Mouse (Mus musculus) embryonic facial prominence, embryonic 10.5 days (tissue): ENCODE measurements around the gene Orc3. TPM values are rescaled to one million over a fixed set of nuclear protein-coding genes. Genes with fewer than 3 reads are reported as not detected.

Source experiments
- DNase-seq: peaks from one replicate; pipeline ENCODE4 v3.0.0-alpha.2; 2017; ENCODE audit warnings: low spot score
- H3K27ac ChIP-seq: fragments of 300-500 bp; sonication (generic); replicated peaks from 2 replicates; pipeline ENCODE4 v1.5.1; 2016; ENCODE audit warnings: mild to moderate bottlenecking
- H3K27me3 ChIP-seq: fragments of 300-500 bp; sonication (generic); replicated peaks from 2 replicates; pipeline ENCODE4 v1.6.1; 2016; ENCODE audit warnings: low read depth, mild to moderate bottlenecking; ENCODE audit not compliant: poor library complexity, severe bottlenecking
- H3K36me3 ChIP-seq: fragments of 300-500 bp; sonication (generic); replicated peaks from 2 replicates; pipeline ENCODE4 v1.6.1; 2016; ENCODE audit warnings: mild to moderate bottlenecking, moderate library complexity
- H3K4me1 ChIP-seq: fragments of 300-500 bp; sonication (generic); 2 replicates; pipeline ENCODE4 v1.6.1; 2016
- H3K4me3 ChIP-seq: fragments of 300-500 bp; sonication (generic); 2 replicates; pipeline ENCODE4 v1.5.1; 2016; ENCODE audit warnings: mild to moderate bottlenecking, moderate library complexity
- H3K9me3 ChIP-seq: fragments of 300-500 bp; sonication (generic); 2 replicates; pipeline ENCODE4 v1.6.1; 2016; ENCODE audit warnings: mild to moderate bottlenecking
- WGBS: fragments of 180-500 bp; shearing (Covaris S2); methylation state at CpG from one replicate; pipeline ENCODE4 v1.1.7; 2016; 5-methylcytosine and 5-hydroxymethylcytosine counted together
- polyA plus RNA-seq: library from polyadenylated mRNA; unstranded; fragments of >200 nt; fragmentation: Nextera tagmentation; extraction: Ambion mirVana; gene quantifications from 2 replicates; pipeline ENCODE4 v1.2.1, GENCODE M21; 2016

Gene Orc3
- polyA plus RNA-seq, 1 experiment from 2014 or later, result 96.6 TPM

DNA sequence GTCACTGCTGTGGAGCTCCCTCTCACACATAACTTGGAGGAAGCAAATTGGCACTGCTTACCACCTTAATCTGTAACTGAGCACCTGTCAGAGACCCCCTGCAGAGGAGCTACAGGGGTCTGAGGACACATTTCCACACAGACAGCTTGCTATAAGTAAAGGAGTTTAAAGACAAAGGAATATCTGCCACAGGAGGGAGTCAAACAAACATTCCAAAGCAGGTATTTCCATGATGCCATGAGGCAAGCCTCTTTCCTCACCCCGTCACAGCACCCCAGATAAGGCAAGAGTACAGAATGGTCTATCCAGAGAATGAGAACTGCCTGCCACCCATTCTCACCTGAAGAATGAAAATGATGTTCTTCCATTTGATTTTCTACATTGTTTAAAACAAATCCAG is 35.5 kb downstream of the Orc3 start:
- no peaks in the 10 kb centered on the region for H3K4me1 ChIP-seq
- no peak overlapping the region for H3K27ac ChIP-seq
- H3K36me3 ChIP-seq, result peaks cover 98% of the 10 kb centered on the region
- H3K9me3 ChIP-seq, result no peaks in the 10 kb centered on the region
- no peak for DNase-seq
- H3K27me3 ChIP-seq, result no peaks in the 10 kb centered on the region
- WGBS, result 88% methylated on average over 1 of the region's 1 CpGs
- H3K4me3 ChIP-seq, result no peak overlapping the region

DNA sequence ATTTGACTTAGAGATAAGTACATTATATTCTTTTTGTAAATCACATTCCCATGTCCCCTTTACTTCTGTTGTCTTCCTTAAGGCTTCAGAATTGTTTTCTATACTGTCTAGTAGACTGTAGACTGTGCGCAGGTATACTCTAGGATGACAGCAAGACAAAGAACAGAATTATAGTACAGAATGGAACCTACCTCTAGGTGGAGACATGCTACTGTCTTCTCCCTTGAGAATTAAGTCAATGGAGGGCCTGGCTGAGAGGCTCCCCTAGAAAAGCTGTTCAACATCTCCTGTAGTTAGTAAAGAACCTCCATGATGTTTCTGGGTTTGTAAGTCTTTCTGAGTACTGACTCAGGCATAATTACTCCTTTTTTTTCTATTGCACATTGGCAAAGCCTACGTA is 37.7 kb downstream of the Orc3 start:
- no peak overlapping the region for H3K27ac ChIP-seq
- DNase-seq, result no peak
- no peak overlapping the region for H3K4me3 ChIP-seq
- H3K9me3 ChIP-seq, result no peaks in the 10 kb centered on the region
- peaks cover 98% of the 10 kb centered on the region for H3K36me3 ChIP-seq
- no peaks in the 10 kb centered on the region for H3K4me1 ChIP-seq
- no peaks in the 10 kb centered on the region for H3K27me3 ChIP-seq
- WGBS, result 95% methylated on average over 2 of the region's 2 CpGs

DNA sequence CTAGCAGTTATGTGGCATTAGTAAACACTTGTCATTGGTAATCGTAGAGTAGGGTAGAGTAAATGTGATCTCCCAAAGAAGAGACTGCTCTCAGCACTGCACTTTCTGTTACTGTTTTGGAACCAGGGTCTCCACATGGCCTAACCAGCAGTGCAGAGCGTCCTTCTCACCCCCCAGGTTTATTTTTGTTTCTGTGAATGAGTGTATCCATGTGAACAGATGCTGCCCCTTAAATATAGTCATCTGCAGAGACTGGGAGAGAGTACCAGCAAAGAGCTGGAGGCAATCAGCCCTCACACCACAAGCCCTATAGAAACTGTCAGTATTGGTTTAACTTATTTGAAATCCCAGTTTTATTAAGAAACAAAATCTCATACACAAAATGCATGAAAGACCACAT is 41.9 kb downstream of the Orc3 start:
- no peak overlapping the region for H3K27ac ChIP-seq
- peaks cover 99% of the 10 kb centered on the region for H3K36me3 ChIP-seq
- H3K4me1 ChIP-seq, result no peaks in the 10 kb centered on the region
- 84% methylated on average over 2 of the region's 2 CpGs for WGBS
- no peak overlapping the region for H3K4me3 ChIP-seq
- no peaks in the 10 kb centered on the region for H3K9me3 ChIP-seq
- DNase-seq, result no peak
- H3K27me3 ChIP-seq, result no peaks in the 10 kb centered on the region

DNA sequence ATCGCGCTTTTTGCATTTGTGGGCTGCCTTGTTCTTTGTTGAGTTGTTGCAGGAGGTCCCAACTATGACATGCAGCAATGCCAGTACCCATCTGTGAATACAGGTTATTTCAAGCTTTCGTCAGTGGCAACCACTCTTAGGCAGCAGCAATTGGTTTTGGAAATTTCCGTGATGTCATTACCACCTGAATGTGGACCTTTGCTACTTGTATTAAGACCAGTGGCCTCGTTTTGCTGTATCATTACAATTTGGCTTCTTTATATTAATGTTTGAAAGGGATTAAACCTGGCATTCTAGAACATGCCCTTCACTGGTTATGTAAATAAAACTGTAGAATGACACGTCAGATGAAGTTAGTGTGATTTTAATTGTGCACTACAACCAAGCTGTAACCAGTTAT is 48.5 kb downstream of the Orc3 start:
- WGBS, result 92% methylated on average over 6 of the region's 6 CpGs
- no peak for DNase-seq
- no peaks in the 10 kb centered on the region for H3K27me3 ChIP-seq
- no peak overlapping the region for H3K4me3 ChIP-seq
- H3K27ac ChIP-seq, result no peak overlapping the region
- H3K4me1 ChIP-seq, result no peaks in the 10 kb centered on the region
- H3K9me3 ChIP-seq, result no peaks in the 10 kb centered on the region
- H3K36me3 ChIP-seq, result peaks cover 91% of the 10 kb centered on the region

DNA sequence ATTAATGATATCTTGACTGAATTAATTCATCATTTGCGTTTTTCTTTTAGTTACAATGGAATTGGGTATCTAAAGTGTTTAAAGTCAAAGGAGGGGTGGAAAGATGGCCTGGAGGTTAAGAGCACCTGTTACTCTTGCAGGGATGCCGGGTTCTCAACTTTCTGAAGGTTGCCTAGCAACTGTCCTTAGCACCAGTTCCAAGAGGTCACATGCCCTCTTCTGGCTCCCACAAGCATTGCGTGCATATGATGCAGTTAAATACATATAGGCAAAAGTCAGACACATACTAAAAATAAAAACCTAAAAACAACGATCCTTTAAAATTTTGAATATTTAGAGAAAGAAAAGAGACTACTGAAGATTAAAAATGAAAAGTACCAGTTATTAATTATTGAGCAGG is 53.8 kb downstream of the Orc3 start:
- WGBS, result 60% methylated on average over 4 of the region's 4 CpGs

DNA sequence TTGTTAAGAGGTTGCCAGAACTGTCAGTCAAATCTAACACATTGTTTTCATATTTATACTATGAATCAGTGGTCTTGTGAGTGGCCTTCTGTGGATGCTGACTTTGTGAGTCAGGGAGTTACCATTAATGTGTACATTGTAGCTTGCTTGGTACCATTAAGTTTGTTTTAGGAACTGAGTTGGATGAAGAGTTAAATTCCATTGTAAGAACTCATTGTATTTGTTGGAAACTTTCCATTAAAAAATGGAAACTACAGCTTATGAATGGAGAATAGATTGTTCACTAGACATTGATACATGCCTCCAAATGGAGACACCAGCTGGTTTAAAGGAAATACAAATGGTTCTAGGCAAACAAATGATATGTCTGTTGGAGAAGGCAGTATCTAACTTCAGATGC is 58.6 kb downstream of the Orc3 start:
- H3K9me3 ChIP-seq, result no peaks in the 10 kb centered on the region
- no peak for DNase-seq
- H3K4me1 ChIP-seq, result peaks cover 29% of the 10 kb centered on the region
- no peak overlapping the region for H3K4me3 ChIP-seq
- peaks cover 12% of the 10 kb centered on the region for H3K36me3 ChIP-seq
- H3K27ac ChIP-seq, result no peak overlapping the region
- H3K27me3 ChIP-seq, result no peaks in the 10 kb centered on the region

More for the DNA sequence above, 53.8 kb downstream of the Orc3 start:
- 0 out of 2 replicates have a peak, but pooled peaks cover 3% of the 10 kb centered on the region for H3K4me1 ChIP-seq
- no peaks in the 10 kb centered on the region for H3K9me3 ChIP-seq
- H3K27me3 ChIP-seq, result no peaks in the 10 kb centered on the region
- H3K27ac ChIP-seq, result no peak overlapping the region
- no peak overlapping the region for H3K4me3 ChIP-seq
- H3K36me3 ChIP-seq, result peaks cover 38% of the 10 kb centered on the region
- DNase-seq, result peak; percentile 59

DNA sequence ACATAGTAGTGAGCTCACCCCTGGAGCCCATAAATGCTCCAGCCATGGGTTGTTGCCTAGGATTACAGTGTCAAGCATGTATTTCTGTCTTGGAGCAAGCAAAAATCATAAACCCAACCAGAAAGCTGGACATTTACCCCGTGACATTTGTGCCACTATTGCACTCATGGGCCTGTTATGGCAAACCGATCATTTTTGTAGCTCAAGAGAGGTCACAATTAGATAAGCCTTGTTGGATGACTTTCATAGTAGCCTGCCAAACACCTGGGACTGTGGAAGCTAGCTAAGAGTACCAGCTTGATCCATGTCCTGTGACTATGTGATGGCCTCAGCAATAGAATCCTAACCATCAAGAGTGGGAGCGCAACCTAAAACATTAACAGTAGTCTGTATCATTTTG is 59.1 kb downstream of the Orc3 start:
- WGBS, result 95% methylated on average over 3 of the region's 3 CpGs
- no peaks in the 10 kb centered on the region for H3K27me3 ChIP-seq
- no peak overlapping the region for H3K4me3 ChIP-seq
- peaks cover 12% of the 10 kb centered on the region for H3K36me3 ChIP-seq
- no peak overlapping the region for H3K27ac ChIP-seq
- H3K9me3 ChIP-seq, result no peaks in the 10 kb centered on the region
- no peak for DNase-seq
- peaks cover 29% of the 10 kb centered on the region for H3K4me1 ChIP-seq

DNA sequence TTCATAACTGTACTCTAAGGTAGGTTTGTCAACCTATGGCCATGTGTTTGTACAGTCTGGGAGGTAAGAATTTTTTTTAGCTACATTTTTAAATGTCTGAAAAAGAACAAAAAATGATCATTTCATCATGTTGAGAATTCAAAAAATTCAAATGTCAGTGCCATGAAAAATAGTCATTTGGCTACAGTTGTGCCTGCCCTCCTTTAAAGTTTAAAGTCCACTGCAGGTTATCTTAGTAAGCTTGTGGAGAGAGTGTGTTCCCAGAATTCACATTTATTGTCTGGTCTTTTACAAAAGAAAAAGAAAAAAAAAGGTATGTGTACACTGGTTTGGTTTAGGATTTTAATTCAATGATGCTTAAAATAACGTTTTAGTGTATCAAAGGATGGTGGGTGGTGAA is 60.1 kb downstream of the Orc3 start:
- no peaks in the 10 kb centered on the region for H3K27me3 ChIP-seq
- WGBS, result 56% methylated on average over 1 of the region's 1 CpGs
- no peak overlapping the region for H3K27ac ChIP-seq
- no peaks in the 10 kb centered on the region for H3K9me3 ChIP-seq
- no peak for DNase-seq
- H3K36me3 ChIP-seq, result peaks cover 12% of the 10 kb centered on the region
- H3K4me3 ChIP-seq, result no peak overlapping the region
- H3K4me1 ChIP-seq, result peaks cover 32% of the 10 kb centered on the region

DNA sequence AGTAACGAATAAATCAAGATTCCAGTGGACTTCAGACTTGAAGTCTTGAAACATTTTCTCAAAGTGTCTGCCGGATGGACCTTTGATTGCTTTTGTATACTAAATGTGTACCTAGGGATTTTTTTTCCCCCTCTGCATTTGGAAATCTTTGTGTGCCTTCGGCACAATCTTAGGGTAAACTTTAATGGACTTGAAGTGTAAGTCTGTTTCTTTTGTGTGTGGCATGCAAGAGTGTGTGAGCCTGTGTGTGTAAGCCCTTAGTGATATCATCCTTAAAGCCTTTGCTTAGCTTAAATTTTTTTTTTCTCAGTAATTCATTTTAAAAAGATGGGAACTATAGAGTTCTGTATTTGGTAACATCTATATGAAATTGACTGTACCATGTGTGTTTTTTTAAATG is 62.8 kb downstream of the Orc3 start:
- Histone ChIP-seq H3K27me3 (no peaks in the 10 kb centered on the region), H3K9me3 (no peaks in the 10 kb centered on the region), H3K27ac (0 out of 2 replicates have a peak overlapping the region, but pooled peaks have one; percentile 98), H3K4me1 (peaks cover 33% of the 10 kb centered on the region), H3K36me3 (peaks cover 12% of the 10 kb centered on the region), H3K4me3 (peak overlapping the region; percentile 83)
- 31% methylated on average over 3 of the region's 3 CpGs for WGBS
- DNase-seq, result no peak

DNA sequence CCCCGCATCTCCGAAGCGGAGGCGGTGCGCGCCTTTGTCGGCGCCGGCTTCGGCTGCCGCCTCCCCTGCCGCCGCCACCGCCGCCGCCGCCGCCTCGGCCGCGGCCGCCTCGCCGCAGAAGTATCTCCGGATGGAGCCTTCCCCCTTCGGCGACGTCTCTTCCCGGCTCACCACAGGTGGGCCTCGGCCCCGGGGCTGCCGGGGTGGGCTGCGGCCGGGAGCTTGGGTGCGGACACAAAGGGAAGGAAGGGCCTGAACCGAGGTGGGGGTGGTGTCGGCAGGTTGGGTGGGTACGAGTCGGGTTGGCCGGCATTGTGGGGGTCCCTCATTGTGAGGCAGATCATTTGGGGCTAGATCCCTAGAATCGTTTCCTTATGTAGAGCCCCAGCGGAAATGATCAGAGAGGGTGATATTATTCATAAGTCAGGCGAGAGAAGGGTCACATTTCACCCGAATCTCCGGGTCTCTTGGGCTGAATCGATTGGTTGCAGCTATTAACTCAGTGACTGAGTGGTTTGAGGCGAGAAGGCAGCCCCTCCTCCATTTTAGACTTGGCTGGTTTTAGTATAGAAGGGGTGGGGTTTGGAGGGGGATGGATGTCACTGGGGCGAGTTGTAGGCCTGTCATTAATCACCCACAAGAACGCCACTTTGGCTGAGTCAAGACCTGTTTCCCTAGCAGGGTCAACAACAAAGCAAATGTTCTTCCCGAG is 63.5 kb downstream of the Orc3 start:
- H3K9me3 ChIP-seq, result no peaks in the 10 kb centered on the region
- under 1% methylated on average over 50 of the region's 50 CpGs for WGBS
- peaks cover 12% of the 10 kb centered on the region for H3K36me3 ChIP-seq
- peaks cover 31% of the 10 kb centered on the region for H3K4me1 ChIP-seq
- peak; percentile 79 for DNase-seq
- H3K4me3 ChIP-seq, result peak overlapping the region; percentile 83
- no peaks in the 10 kb centered on the region for H3K27me3 ChIP-seq
- peak overlapping the region; percentile 98 for H3K27ac ChIP-seq

DNA sequence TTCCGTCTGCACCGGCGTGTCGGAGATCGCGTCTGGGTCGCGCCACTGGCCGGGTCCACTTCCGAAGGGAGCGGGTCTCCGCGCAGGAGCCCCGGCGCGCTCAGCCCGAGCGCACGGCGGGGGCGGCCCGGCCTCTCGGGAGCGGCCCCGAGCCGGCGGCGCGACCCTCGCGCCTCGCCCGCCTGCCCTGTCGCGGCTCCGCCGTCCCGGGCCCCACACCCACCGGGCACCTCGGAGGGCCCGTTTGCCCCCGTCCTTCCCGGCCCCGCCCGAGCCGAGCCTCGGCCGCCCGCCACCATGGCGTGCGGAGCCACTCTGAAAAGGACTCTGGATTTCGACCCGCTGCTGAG is 64.0 kb downstream of the Orc3 start, which contains the start of gene Akirin2:
Gene Akirin2, plus strand, starts transcription at position 190 of the 350 bp plus-strand sequence.
- H3K27me3 ChIP-seq, result no peaks in the 10 kb centered on the region
- peaks cover 9% of the 10 kb centered on the region for H3K36me3 ChIP-seq
- peak within 1 kb of the TSS; percentile 98 for H3K27ac ChIP-seq
- peak within 1 kb of the TSS; percentile 83 for H3K4me3 ChIP-seq
- WGBS, result under 1% methylated on average over 53 of the region's 53 CpGs
- no peak for DNase-seq
- no peaks in the 10 kb centered on the region for H3K9me3 ChIP-seq
- peaks cover 28% of the 10 kb centered on the region for H3K4me1 ChIP-seq

DNA sequence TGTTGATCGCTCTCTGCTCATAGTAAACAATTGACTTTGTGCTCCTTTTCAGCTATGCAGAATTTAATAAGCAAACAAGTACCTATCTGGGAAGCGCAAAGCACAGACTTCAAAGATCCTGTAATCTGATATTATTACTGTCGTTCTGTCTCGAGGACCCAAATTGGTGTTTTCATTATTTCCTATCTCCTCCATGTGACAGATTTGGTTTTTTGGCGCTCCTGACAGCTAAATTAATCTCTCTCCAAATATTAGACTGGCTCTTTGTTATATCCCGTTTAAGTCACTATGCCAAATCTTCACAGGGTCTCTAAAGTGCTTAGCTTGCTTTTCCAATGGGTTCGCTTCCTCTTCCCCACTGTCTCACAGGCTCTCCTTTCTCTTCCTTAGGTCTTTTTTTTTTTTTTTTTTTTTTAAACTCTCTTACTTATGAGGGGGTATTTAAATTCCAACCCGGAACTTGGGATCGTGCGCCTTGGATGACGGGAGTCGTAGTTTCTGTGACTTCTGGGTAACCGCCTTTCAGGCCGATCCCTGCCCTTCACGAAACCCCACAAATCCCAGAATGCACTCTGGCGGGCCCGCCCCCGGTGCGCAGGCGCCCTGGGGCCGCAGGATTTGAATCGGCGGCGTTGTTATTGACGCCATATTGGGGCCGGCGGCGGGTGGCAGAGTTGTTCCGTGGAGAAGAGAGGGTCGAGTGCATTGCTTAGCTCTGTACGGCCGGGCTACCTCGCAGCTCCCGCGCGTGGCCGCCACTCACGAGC is 64.6 kb downstream of the Orc3 start:
- Histone ChIP-seq H3K27me3 (no peaks in the 10 kb centered on the region), H3K4me1 (peaks cover 24% of the 10 kb centered on the region), H3K27ac (peak overlapping the region; percentile 98), H3K36me3 (peaks cover 4% of the 10 kb centered on the region), H3K4me3 (peak overlapping the region; percentile 83), H3K9me3 (no peaks in the 10 kb centered on the region)
- 3% methylated on average over 38 of the region's 38 CpGs for WGBS
- DNase-seq, result peak; percentile 97

DNA sequence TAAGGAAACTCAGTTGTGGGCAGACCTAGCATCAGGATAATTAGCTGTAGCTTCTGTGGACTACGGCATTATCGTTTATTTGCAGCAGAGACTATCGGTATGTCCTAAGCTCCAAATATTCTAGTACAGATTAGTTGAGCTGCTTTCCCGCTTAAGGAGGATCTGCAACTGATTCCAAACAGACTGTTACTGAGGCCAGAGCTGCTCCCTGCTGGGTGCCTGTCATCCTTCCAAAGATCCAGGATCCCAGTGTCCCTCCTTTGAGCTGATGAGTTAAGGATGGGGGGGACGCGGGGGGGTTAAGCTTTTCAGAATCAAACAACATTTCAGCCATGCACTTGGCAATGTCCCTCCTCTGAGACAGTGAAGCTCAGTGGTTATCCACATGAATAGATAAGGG is 84.8 kb downstream of the Orc3 start:
- no peak for DNase-seq
- H3K36me3 ChIP-seq, result no peaks in the 10 kb centered on the region
- WGBS, result 86% methylated on average over 6 of the region's 6 CpGs
- H3K27ac ChIP-seq, result no peak overlapping the region
- no peak overlapping the region for H3K4me3 ChIP-seq
- no peaks in the 10 kb centered on the region for H3K27me3 ChIP-seq
- H3K9me3 ChIP-seq, result no peaks in the 10 kb centered on the region
- no peaks in the 10 kb centered on the region for H3K4me1 ChIP-seq
